Mouse (Mus musculus) yolk sac, embryonic 10.5 days (tissue): ENCODE data around the gene Cenpv.

ENCODE experiments used
- DNase-seq: peaks from one replicate; pipeline ENCODE4 v3.0.0-alpha.2; 2017; ENCODE audit warnings: low spot score

Gene Cenpv

GRCm38 (mm10) chr11:62507683-62508082, 31.4 kb downstream of the Cenpv start:
- no peak for DNase-seq

- DNase-seq: no peak
Observed at GRCm38 (mm10) chr11:62500529-62500928, 38.5 kb downstream of the Cenpv start.

- DNase-seq: no peak
Observed at GRCm38 (mm10) chr11:62498802-62499201, 40.3 kb downstream of the Cenpv start.

- no peak for DNase-seq
Observed at GRCm38 (mm10) chr11:62497181-62497580, 41.9 kb downstream of the Cenpv start.

GRCm38 (mm10) chr11:62496151-62496715, 42.8 kb downstream of the Cenpv start:
- no peak for DNase-seq

- DNase-seq: no peak
Observed at GRCm38 (mm10) chr11:62495276-62495801, 43.7 kb downstream of the Cenpv start.

- DNase-seq: peak; percentile 88
Observed at GRCm38 (mm10) chr11:62494754-62495275, 44.2 kb downstream of the Cenpv start.

GRCm38 (mm10) chr11:62493701-62494100, 45.4 kb downstream of the Cenpv start:
- no peak for DNase-seq

- DNase-seq: no peak
Observed at GRCm38 (mm10) chr11:62487540-62488350, 51.3 kb downstream of the Cenpv start.

- DNase-seq: peak; percentile 47
Observed at GRCm38 (mm10) chr11:62486949-62487348, 52.1 kb downstream of the Cenpv start.

GRCm38 (mm10) chr11:62479581-62479980, 59.5 kb downstream of the Cenpv start:
- DNase-seq: no peak

- no peak for DNase-seq
Observed at GRCm38 (mm10) chr11:62478931-62479330, 60.1 kb downstream of the Cenpv start.

- no peak for DNase-seq
Observed at GRCm38 (mm10) chr11:62476156-62476555, 62.9 kb downstream of the Cenpv start.
